ENCODE assay signal across 31 mouse cellular contexts in genomic region chr11:97915974-97916503, GRCm38 (mm10). TPM values are rescaled to one million over a fixed set of nuclear protein-coding genes. Genes with fewer than 3 reads are reported as not detected.
DNase-seq lines count a peak whose midpoint lies in the region; ATAC-seq and TF ChIP-seq lines count a peak whose summit lies in the region.
"Had no signal": no experiment of that assay in that cellular context is flagged by ENCODE, and none has a peak within 500 bp of the region (broad histone marks: within the 10 kb centered on the region; RNA-seq: fewer than 3 reads in every experiment).

No protein-coding gene starts in this region.

- H3K27me3 ChIP-seq in intestine, postnatal 0 days (replicated peaks; ENCODE audit: control insufficient read depth, insufficient read depth, low read length), result no peaks in the 10 kb centered on the region
- H3K27me3 ChIP-seq: embryonic facial prominence, embryonic 12.5 days; forebrain, embryonic 15.5 days; heart, embryonic 12.5 days; hindbrain, embryonic 13.5 days; limb, embryonic 12.5 days; liver, embryonic 15.5 days; stomach, embryonic 15.5 days had no signal

- no peaks in the 10 kb centered on the region for H3K9me3 ChIP-seq in intestine, postnatal 0 days (ENCODE audit: control insufficient read depth)
- H3K9me3 ChIP-seq: embryonic facial prominence, embryonic 12.5 days; forebrain, embryonic 15.5 days; G1E; hindbrain, embryonic 13.5 days; limb, embryonic 12.5 days; liver, embryonic 15.5 days; stomach, embryonic 15.5 days had no signal

- H3K4me2 ChIP-seq in intestine, postnatal 0 days (replicated peaks; ENCODE audit: low read depth), result no peak overlapping the region
- H3K4me2 ChIP-seq: embryonic facial prominence, embryonic 12.5 days; forebrain, embryonic 15.5 days; heart, embryonic 12.5 days; hindbrain, embryonic 13.5 days; limb, embryonic 12.5 days; liver, embryonic 15.5 days; stomach, embryonic 15.5 days had no signal

- ATAC-seq in granulocyte monocyte progenitor cell, adult 5-6 weeks (replicated peaks; ENCODE audit: poor library complexity, severe bottlenecking), result peak; percentile 97
- no peak for ATAC-seq in intestine, postnatal 0 days
- ATAC-seq: forebrain, embryonic 15.5 days; intestine, embryonic 16.5 days had no signal

- peak; percentile 23 for DNase-seq in lung, postnatal 25 days (ENCODE audit: low spot score)
- no peak for DNase-seq in lung, postnatal 10 days
- peak; percentile 64 for DNase-seq in ES-CJ7 (ENCODE audit: low read depth, low spot score)
- DNase-seq in kidney, postnatal 10 days, result no peak
- DNase-seq in frontal cortex, postnatal 10 days (ENCODE audit: low spot score in 2 of 2), result no peak
- DNase-seq: adrenal gland, postnatal 14 days; cerebellum, adult 2 months; cerebellum, postnatal 36 days; embryo, embryonic 11 days; gastrocnemius, adult 2 months; gastrocnemius, postnatal 36 days; heart, adult 2 months; heart, postnatal 4 days; kidney, adult 9 months; kidney, postnatal 14 days; layer of hippocampus, adult 9-11 months; midbrain, embryonic 14.5 days; right cerebral cortex, postnatal 25 days; thymus, adult 18-20 months; thymus, postnatal 25 days had no signal

- no peaks in the 10 kb centered on the region for H3K4me1 ChIP-seq in intestine, postnatal 0 days (replicated peaks; ENCODE audit: control insufficient read depth, insufficient read depth, low read length)
- H3K4me1 ChIP-seq: embryonic facial prominence, embryonic 12.5 days; forebrain, embryonic 15.5 days; heart, embryonic 12.5 days; limb, embryonic 12.5 days; liver, embryonic 15.5 days; stomach, embryonic 15.5 days had no signal

- no peak overlapping the region for H3K9ac ChIP-seq in intestine, postnatal 0 days (ENCODE audit: low read depth, low read length)
- H3K9ac ChIP-seq: embryonic facial prominence, embryonic 12.5 days; forebrain, embryonic 15.5 days; heart, embryonic 12.5 days; hindbrain, embryonic 13.5 days; limb, embryonic 12.5 days; liver, embryonic 15.5 days; stomach, embryonic 15.5 days had no signal

- no peak overlapping the region for H3K27ac ChIP-seq in intestine, postnatal 0 days (ENCODE audit: low read depth, low read length)
- H3K27ac ChIP-seq: embryonic facial prominence, embryonic 12.5 days; forebrain, embryonic 15.5 days; gastrocnemius, adult 2 months; heart, adult 2 months; hindbrain, embryonic 13.5 days; limb, embryonic 12.5 days; liver, embryonic 15.5 days; stomach, embryonic 15.5 days had no signal

- no peak for TF ChIP-seq CTCF in intestine, postnatal 0 days (IDR thresholded peaks at IDR 0.05; ENCODE audit: low read depth)

- WGBS in intestine, postnatal 0 days, result 87% methylated on average over 6 of the region's 6 CpGs

- no peak overlapping the region for H3K4me3 ChIP-seq in intestine, postnatal 0 days (ENCODE audit: low read depth, low read length)
- H3K4me3 ChIP-seq: embryonic facial prominence, embryonic 12.5 days; forebrain, embryonic 15.5 days; gastrocnemius, adult 2 months; heart, adult 2 months; heart, embryonic 12.5 days; hindbrain, embryonic 13.5 days; limb, embryonic 12.5 days; liver, embryonic 15.5 days; stomach, embryonic 15.5 days had no signal

- H3K36me3 ChIP-seq in intestine, postnatal 0 days (ENCODE audit: control insufficient read depth, insufficient read depth), result no peaks in the 10 kb centered on the region
- H3K36me3 ChIP-seq: embryonic facial prominence, embryonic 12.5 days; forebrain, embryonic 15.5 days; G1E; heart, embryonic 12.5 days; hindbrain, embryonic 13.5 days; limb, embryonic 12.5 days; liver, embryonic 15.5 days; stomach, embryonic 15.5 days had no signal

RNA-seq across cellular contexts. Expression of gene Fbxo47, which starts 32.1 kb away (rescaled TPM):
- not detected in 2 replicates for total RNA-seq in granulocyte monocyte progenitor cell, adult 5-6 weeks (2014; fragmentation: Nextera tagmentation)
- 2.0 and 2.2 TPM in 2 replicates for total RNA-seq in granulocyte monocyte progenitor cell, adult 5-6 weeks (2017)
- 0.64 and 0.83 TPM in 2 replicates for polyA plus RNA-seq in intestine, postnatal 0 days (2015; fragmentation: Nextera tagmentation; extraction: Ambion mirVana)
- total RNA-seq: gastrocnemius, postnatal 36 days had no signal
- polyA plus RNA-seq: G1E had no signal

Comparison
In these comparisons a context has a peak if more than half of its experiments do, and no peak if none do; other contexts are left out.
1. DNase-seq: peak in lung, postnatal 25 days (single experiment) and ES-CJ7 (single experiment); none in lung, postnatal 10 days (single experiment), kidney, postnatal 10 days (single experiment) and frontal cortex, postnatal 10 days (0 of 2).